Mouse (Mus musculus) lung, adult 18-20 months (tissue): ENCODE data around the gene Zfp646.

Source experiments
- DNase-seq, 2 experiments: peaks; one replicate each; pipeline ENCODE4 v3.0.0; 2022; ENCODE audit warnings: mixed read lengths in 2 of 2

The Zfp646 gene

DNA sequence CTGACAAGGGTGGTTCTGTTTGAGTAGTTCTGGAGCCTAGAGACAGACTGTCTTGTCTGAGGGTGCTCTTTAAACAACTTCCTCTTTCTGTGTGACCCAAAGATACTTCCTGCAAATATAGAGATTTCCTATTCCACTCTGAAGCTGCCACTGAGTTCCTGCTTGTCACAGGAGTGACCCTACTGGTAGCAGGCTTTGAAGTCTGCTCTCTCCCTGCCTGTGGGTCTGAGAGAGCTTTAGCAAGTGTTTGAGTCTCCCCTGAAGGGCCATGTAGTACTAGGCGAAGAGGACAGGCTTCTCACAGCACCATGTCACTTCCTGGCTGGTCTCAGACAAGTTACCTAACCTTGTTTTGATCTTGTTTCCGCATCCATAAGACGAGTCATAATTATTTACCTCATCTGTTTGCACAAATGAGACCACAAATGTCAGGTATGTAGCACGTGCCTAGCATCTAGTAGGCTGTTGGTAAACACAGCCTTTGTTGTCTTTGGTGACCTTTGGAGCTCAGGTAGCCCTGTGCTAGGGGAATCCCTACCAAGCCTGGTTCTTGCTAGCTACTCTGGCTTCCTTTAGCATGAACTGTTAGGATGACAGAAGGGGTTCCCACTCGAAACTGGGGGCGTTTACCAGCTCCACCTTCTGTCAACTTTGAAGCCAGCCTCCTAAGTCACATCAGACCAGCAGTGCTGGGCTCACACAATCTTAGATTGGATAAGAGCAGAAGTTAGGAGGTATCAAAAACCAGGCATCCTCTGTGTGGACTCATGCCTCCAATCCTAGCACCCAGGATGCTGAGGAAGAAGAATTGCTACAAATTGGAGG is 46.6 kb downstream of the Zfp646 start:
- DNase-seq, result no peak

DNA sequence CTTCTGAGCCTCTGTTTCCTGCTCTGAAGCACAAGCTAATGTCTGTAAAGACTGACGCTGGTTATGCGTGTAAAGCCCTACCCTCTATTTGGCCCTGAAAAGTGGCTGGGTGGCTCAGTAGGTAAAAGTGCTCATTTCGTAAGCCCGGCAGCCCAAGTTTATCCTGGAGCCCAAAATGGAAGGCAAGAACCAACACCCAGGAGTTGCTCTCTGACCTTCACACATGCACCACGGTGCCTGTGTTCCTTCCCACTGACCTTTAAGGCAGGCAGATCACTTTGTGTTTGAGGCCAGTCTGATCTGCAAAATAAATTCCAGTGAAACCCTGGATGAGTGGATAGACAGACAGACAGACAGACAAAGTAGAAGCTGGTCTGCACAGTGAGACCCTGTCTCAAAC is 47.7 kb downstream of the Zfp646 start:
- no peak for DNase-seq

DNA sequence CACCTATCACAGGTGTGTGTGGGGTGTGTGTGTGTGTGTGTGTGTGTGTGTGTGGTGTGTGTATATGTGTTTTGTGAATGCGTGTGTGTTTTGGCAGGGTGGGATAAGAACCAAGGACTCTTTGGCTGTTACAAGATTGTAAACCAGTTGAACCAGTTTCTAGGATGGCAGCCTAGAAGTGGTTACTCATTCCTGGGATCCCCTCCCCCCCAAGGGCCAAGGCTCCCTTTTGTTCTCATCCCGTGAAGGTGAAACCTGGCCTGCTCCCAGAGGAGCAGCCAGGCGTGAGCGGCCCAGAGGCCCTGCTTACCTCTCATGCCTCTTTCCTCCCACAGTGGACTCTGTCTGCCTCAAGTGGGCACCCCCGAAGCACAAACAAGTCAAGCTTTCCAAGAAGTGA is 49.2 kb downstream of the Zfp646 start:
- DNase-seq, result peak; percentile 86 to 92

DNA sequence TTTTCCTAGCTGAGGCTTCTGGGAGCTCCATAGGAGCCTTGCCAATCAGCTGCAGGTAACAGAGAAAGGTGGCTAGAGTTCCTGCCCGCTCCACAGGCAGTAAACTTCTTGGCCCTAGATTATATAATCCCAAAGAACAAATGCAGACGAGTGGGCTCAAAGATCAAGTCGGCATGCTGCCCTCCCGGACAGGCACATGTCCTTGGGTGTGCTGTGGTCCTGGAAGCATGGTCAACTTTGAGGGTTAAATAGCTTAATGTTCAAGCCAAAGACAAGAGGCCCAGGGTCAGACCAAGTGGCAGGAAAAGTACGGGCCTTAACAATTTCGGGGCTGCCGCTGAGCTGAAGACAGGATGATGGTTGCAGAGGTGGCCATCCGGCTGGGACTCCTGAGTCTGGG is 50.0 kb downstream of the Zfp646 start:
- no peak for DNase-seq

DNA sequence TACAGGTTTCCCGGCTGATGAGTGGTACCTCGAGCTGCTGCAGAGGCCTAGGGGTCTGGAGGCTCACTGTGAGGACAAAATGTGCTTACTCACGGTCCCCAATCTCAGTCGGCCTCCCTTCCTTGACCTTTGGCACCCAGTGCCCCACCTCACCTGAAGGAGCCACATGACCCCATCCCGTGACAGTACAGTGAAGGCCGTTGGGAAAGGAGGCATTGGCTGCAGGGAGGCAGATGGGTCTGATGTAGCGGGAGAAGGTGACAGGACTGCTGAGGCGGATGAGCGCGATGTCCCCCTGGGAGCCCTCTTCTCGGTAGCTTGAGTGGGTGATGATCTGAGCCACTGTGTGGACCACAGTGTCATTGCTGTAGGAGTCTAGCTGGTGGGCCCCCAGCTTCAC is 50.8 kb downstream of the Zfp646 start:
- DNase-seq, result no peak

DNA sequence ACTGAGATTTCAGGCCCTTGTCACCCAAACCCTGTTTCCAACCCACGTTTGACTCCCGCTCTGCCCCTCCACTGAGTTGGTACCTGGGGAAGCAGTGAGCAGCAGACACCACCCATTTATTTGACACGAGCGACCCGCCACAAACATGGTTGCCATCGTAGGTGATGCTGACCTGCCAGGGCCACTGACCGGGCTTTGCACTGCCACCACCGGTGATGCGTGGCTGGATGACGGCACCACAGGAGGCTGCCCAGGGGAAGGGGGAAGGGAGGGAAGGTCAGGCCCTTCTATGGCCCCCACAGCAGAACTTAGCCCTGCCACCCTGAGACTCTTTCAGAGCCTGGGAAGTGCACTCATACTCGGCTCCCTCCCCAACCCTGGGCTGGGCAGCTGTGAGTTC is 51.7 kb downstream of the Zfp646 start:
- DNase-seq, result no peak

DNA sequence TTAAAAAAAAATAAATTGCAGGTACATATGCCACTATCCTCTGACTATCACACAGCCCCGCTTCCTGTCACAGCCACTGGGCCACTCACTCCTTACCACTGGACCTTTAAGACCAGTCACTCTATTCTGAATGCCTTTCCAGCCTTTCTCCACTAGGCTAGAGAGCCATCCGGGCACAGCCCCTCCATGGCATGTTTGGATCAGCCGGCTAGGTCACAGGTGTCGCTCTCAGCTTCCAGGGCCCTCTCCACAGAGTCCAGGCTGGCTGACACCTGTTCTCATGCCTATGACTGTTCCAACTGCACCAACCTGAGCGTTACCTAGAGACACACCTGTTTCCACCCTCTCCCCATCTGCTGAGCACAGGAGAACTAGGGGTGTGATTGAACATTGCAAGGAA is 52.6 kb downstream of the Zfp646 start:
- DNase-seq, result peak in 1 of 2 experiments; percentile 70

DNA sequence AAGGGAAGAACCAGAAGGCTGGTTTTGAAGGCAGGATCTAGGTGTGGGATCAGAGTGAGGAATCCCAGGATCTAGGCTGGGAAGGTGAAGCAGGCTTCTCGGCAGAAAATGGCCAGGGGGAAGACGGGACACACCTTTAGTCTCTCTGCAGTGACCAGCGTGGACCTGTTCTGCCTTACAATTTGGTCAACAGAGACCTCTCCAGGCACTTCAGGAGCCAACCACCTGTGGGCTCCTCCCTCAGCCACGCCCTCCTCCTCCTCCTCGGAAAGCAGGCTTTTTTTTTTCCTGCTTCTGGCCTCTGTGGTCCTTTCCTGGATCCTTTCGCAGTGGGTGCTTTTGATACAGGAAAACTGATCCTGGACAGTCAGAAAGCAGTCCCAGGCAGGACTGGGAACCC is 53.9 kb downstream of the Zfp646 start, which contains the start of gene Prss8:
TSS of gene Prss8 (minus strand) at position 182 of the 400 bp plus-strand sequence.
- peak; percentile 90 to 93 for DNase-seq

DNA sequence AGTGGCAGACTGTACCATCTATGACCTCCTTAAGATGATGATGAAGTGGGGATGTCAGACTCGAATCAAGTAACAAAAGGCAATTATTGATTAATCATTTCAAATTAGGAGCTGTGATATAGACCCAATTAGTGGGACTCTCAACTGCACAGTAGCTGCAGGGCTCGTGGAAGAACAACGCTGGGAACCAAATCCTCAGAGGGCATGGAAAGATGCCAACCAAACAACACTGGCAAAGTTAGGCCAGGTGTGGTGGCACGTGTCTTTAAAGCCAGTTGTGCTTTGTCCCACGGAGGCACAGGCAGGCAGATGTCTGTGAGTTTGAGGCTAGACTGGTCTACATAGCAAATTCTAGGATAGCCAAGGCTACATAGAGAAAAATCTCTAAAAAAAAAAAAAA is 54.6 kb downstream of the Zfp646 start:
- DNase-seq, result no peak

DNA sequence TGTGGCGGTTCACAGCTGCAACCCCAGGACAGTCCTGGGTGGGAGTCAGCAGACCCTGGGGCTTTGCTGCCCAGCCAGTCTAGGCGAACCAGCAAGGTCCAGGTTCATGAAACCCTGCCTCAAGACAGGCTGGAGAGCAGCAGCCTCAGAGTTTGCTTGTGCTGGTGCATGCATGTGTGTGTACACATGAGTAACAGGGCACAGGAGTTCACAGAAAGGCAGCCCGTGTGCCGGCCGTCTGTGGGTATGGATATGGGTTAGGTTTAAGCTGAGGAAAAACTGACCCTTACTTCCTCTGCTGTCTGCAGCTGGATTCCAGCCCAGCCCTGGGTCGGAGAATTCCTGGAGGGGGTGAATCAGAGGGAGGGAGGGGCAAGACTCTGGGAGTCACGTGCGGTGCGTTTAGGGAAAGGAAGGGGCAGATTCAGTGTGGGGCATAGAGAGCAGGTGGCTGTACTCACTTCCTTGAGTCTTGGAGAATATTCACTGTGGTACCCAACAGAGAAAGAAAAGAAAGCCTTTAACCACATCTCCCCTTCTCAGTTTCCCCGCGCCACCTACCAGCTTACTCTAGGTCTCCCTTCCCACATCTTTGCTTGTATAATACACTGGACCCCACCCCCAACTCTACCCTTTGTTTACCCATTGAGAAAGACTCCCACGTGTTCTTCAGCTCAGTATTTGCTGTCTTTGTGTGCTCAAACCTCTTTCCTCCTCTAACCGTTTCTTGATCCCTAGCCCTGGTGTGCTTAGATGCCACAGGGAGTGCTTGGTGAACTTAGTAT is 55.5 kb downstream of the Zfp646 start:
- DNase-seq, result peak; percentile 79 to 82

DNA sequence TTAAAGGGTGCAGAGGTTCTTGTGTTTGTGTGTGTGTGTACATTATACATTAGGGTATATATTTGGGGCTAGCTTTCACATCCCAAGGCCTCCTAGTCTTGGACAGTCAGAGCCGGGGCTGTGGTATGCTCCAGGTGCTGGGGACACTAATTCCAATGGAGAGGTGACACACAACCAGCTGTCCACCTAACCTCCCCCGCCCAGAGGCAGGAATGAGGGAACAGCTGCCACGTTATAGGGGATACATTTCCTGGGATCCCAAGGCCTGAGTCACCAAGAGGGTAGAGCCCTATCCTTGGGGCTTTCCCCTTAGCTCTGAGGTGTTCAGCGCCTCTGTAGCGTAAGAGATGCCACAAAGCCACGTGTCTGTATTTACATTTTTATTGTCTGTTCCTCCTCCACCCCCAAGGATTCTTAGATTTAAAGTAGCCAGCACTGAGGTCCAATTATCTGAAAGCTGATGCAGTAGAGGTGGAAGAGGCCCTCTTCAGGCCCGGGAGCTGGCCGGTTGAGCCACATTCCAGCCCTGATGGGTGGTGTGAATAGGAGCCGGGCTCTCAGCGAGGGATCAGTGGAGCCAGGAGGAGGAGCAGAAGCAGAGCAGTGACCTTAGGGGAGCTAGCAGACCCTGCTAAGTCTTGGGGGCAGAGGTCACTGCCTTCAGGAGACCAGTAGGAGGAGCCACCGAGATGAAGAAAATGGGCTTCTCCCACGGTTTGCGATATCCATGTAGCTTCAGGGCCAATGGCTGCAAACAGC is 56.4 kb downstream of the Zfp646 start:
- DNase-seq, result peak; percentile 85 to 90

DNA sequence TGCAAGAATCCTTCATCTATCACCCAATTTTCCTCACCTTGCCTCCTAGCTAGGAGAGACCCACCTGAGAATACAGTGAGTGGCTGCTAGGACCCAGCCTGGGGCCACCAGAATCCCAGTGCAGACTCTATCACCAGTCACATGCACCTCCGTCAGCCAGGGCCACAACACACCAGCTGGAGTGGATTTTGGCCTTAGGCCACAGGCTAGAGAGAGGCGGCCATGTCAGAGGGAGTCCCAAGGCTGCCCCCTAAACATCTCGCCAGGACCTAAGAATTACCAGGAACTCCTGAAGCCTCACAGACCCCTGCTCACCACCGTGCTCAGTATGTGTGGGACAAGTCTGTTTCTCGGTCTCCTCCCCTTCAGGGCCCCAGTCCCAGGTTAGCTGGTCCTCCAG is 58.1 kb downstream of the Zfp646 start:
- peak in 1 of 2 experiments; percentile 23 for DNase-seq

DNA sequence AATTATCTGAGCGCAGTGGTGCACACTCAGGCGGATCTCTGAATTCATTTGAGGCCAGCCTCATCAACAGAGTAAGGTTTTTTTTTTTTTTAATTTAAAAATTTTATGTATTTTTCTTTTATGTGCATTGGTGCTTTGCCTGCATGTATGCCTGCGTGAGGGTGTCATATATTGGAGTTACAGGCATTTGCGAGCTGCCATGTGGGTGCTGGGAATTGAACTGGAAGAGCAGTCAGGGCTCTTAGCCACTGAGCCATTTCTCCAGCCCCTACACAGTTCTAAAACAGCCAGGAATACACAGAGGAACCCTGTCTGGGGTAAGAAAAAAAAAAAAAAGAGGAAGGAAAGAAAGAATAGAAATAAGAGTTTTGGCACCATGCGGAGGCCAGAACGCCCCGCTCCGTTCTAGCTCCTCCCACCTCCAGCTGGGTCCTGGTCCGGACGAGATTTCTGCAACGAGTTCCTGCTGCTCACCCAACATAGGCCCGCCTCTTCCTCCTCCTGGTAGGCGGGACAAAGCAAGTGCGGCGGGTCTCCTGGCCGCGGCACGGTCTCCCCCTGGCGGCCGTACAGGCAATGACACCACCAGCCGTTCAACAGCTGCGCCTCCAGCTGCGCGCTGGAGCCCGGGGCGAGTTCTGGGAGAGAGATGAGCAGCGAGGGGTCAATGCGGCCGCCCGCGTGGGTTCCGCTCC is 59.2 kb downstream of the Zfp646 start:
- peak; percentile 96 to 97 for DNase-seq
